Mouse (Mus musculus) embryonic facial prominence, embryonic 13.5 days (tissue): ENCODE data around the gene Mfsd4b5. TPM values are rescaled to one million over a fixed set of nuclear protein-coding genes. Genes with fewer than 3 reads are reported as not detected.
"Not testable (repeated sequence)": the region's sequence is repeated elsewhere in the genome, so short reads cannot be mapped to it uniquely, and the experiment has no call there.

Source experiments
- ATAC-seq: fragments of 200-750 bp; cut with Nextera tagmentation; 2 replicates; pipeline ENCODE4 v1.8.0; 2017; ENCODE audit warnings: low read depth; ENCODE audit not compliant: insufficient number of reproducible peaks, insufficient read depth, low FRiP score, low TSS enrichment
- H3K27ac ChIP-seq: fragments of 300-500 bp; sonication (generic); 2 replicates; pipeline ENCODE4 v1.5.1; 2015; ENCODE audit warnings: moderate library complexity, mild to moderate bottlenecking, inconsistent platforms
- H3K27me3 ChIP-seq: fragments of 300-500 bp; sonication (generic); 2 replicates; pipeline ENCODE4 v1.6.1; 2015; ENCODE audit warnings: mild to moderate bottlenecking, inconsistent platforms
- H3K36me3 ChIP-seq: fragments of 300-500 bp; sonication (generic); 2 replicates; pipeline ENCODE4 v1.6.1; 2015; ENCODE audit warnings: mild to moderate bottlenecking, inconsistent platforms
- H3K4me1 ChIP-seq: fragments of 300-500 bp; sonication (generic); 2 replicates; pipeline ENCODE4 v1.6.1; 2015; ENCODE audit warnings: inconsistent platforms
- H3K4me2 ChIP-seq: fragments of 300-500 bp; sonication (generic); 2 replicates; pipeline ENCODE4 v1.6.1; 2015; ENCODE audit warnings: moderate library complexity, mild to moderate bottlenecking, inconsistent platforms
- H3K4me3 ChIP-seq: fragments of 300-500 bp; sonication (generic); 2 replicates; pipeline ENCODE4 v1.5.1; 2015; ENCODE audit warnings: mild to moderate bottlenecking, inconsistent platforms
- H3K9ac ChIP-seq: fragments of 300-500 bp; sonication (generic); 2 replicates; pipeline ENCODE4 v1.6.1; 2015; ENCODE audit warnings: mild to moderate bottlenecking, inconsistent platforms
- H3K9me3 ChIP-seq: fragments of 300-500 bp; sonication (generic); 2 replicates; pipeline ENCODE4 v1.6.1; 2016; ENCODE audit warnings: inconsistent platforms
- WGBS: fragments of 180-500 bp; shearing (Covaris S2); methylation state at CpG from one replicate; pipeline ENCODE4 v1.1.7; 2015; ENCODE audit warnings: mixed read lengths; 5-methylcytosine and 5-hydroxymethylcytosine counted together
- polyA plus RNA-seq: library from polyadenylated mRNA; unstranded; fragments of >200 nt; fragmentation: Nextera tagmentation; extraction: Ambion mirVana; gene quantifications from 2 replicates; pipeline ENCODE4 v1.2.1, GENCODE M21; 2015

Mfsd4b5 gene
- polyA plus RNA-seq, 1 experiment from 2014 or later, result 0.08 TPM

DNA sequence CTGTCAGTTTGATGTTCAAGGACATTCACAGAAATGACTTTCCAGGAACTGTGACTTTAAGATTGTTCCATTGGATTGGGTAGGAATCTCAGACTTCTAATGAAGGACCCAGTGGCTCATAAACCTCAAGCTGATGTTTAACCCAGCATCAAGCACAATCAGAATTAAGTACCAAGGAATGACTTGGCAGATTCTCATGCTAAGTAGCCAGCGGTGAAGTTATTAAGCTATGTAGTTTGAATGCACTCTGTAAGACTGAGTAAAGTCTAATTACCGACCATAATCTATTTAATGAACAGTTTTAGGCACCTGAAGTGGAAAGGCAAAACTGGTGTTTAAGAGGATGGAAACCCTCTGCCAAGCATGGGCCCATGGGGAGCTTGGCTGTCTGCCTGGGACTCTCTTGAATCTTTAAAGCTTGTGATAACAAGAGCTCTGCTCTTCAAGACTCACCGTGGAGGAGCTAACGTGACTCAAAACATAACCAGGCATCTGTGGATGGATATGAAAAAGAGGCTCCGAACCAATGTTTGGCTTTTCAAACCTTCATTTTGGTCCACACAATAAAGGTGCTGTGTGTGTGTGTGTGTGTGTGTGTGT is 31.9 kb upstream of the Mfsd4b5 start:
- Histone ChIP-seq H3K4me3 (no peak overlapping the region), H3K4me2 (no peak overlapping the region), H3K36me3 (no peaks in the 10 kb centered on the region), H3K27ac (no peak overlapping the region), H3K9ac (no peak overlapping the region), H3K9me3 (no peaks in the 10 kb centered on the region), H3K27me3 (peaks cover 3% of the 10 kb centered on the region), H3K4me1 (peaks cover 10% of the 10 kb centered on the region; the same call in 1 of the 2 replicates)
- ATAC-seq, result no peak
- 88% methylated on average over 5 of the region's 5 CpGs for WGBS

DNA sequence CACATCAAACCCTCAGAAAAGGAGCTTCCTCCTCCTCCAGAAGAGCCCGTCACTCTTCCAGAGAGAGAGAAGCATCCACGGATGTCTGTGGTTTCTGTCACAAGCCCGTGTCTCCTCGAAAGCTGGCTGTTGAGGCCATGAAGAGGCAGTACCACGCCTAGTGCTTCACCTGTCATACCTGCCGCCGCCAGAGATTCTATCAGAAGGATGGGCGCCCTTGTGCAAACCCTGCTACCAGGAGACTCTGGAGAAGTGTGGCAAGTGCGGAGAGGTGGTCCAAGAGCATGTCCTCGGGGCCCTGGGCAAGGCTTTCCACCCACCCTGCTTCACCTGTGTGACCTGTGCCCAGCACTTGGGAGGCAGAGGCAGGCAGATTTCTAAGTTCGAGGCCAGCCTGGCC is 23.1 kb upstream of the Mfsd4b5 start:
- Histone ChIP-seq H3K4me3 (no peak overlapping the region), H3K4me2 (no peak overlapping the region), H3K9me3 (no peaks in the 10 kb centered on the region), H3K27ac (no peak overlapping the region), H3K9ac (no peak overlapping the region), H3K36me3 (no peaks in the 10 kb centered on the region), H3K4me1 (no peaks in the 10 kb centered on the region), H3K27me3 (no peaks in the 10 kb centered on the region)
- 81% methylated on average over 11 of the region's 11 CpGs for WGBS
- ATAC-seq, result no peak

DNA sequence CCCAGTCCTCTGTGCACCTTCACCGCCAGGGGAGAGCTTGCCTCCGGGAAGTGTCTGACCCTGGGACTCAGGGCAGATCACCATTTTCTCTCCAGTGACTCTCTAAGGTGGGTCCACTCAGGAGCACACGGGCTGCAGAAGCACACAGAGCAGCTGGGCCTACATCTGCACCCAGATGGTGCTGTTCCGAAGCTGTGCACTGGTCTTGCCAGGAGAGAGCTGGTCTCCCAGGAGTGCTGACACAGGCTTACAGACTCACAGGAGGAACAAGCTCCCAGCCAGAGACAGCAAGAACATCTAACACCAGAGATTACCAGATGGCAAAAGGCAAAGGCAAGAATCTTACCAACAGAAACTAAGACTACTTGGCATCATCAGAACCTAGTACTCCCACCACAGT is 22.4 kb upstream of the Mfsd4b5 start:
- 83% methylated on average over 4 of the region's 4 CpGs for WGBS
- H3K4me1 ChIP-seq, ATAC-seq, H3K4me2 ChIP-seq, H3K27me3 ChIP-seq, H3K9me3 ChIP-seq, H3K4me3 ChIP-seq, H3K27ac ChIP-seq, H3K36me3 ChIP-seq, H3K9ac ChIP-seq: not testable (repeated sequence)

DNA sequence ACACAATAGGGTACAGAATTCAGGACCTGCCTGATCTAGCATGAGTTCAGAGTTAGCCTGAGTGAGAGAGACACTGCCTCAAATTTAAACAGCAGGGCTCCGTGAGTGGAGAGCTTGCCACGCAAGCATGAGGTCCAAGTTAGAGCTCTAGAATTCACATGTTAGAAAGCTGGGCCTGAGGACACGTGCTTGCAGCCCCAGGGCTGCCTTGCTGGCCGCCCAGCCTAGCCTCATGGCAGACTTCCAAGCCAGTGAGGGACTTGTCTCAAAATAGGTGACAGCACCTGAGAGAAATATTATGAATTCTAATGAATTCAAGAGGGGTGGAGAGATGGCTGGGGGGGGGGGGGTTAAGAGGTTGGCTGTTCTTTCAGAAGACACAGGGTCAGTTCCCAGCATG is 21.5 kb upstream of the Mfsd4b5 start:
- Histone ChIP-seq H3K27ac (no peak overlapping the region), H3K4me2 (no peak overlapping the region), H3K36me3 (no peaks in the 10 kb centered on the region), H3K4me3 (no peak overlapping the region), H3K9ac (no peak overlapping the region), H3K27me3 (no peaks in the 10 kb centered on the region), H3K4me1 (no peaks in the 10 kb centered on the region), H3K9me3 (no peaks in the 10 kb centered on the region)
- 90% methylated on average over 4 of the region's 4 CpGs for WGBS
- no peak for ATAC-seq

DNA sequence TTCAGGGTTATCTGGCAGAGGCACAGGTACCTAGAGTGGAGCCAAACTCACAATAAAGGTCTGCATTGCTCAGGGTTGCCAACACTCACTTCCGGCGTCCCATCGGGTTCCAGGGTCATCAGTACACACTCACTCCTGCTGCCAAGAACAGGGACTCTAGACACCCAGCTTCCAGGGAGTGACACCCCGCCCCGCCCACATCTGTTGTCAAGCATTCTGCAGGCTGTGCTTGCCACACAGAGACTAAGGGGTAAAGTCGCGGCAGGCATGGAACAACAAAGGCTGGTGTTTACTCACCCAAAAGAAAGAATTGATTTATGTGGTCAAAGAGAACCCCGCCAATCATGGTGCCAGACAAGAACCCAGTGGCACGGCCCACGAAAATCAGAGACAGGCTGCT is 20.5 kb upstream of the Mfsd4b5 start:
- no peak for ATAC-seq
- H3K4me2 ChIP-seq, result no peak overlapping the region
- H3K4me1 ChIP-seq, result no peaks in the 10 kb centered on the region
- no peaks in the 10 kb centered on the region for H3K9me3 ChIP-seq
- no peak overlapping the region for H3K9ac ChIP-seq
- 56% methylated on average over 10 of the region's 10 CpGs for WGBS
- H3K4me3 ChIP-seq, result no peak overlapping the region
- H3K36me3 ChIP-seq, result no peaks in the 10 kb centered on the region
- no peaks in the 10 kb centered on the region for H3K27me3 ChIP-seq
- no peak overlapping the region for H3K27ac ChIP-seq

DNA sequence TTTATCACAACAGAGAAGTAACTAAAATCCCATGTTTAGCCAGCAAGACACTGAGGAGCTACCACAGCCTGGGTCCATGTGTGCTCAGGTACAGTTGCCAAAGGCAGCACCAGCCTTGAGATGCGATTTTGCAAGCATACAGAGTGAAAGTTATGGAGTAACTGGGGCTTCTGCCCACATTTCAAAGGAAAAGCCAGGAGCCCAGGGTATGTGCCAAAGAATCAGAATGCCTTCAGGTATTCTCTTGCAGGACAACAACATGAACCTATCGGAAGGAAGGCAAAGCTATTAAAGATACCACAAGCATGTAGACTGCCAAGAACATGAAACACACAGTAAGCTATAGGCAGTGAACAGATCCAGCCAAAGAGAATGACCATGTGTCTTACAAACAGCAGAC is 14.3 kb upstream of the Mfsd4b5 start:
- 88% methylated on average over 2 of the region's 2 CpGs for WGBS
- Histone ChIP-seq H3K4me3 (no peak overlapping the region), H3K9ac (no peak overlapping the region), H3K36me3 (no peaks in the 10 kb centered on the region), H3K4me2 (no peak overlapping the region), H3K4me1 (no peaks in the 10 kb centered on the region), H3K27me3 (no peaks in the 10 kb centered on the region), H3K27ac (no peak overlapping the region), H3K9me3 (no peaks in the 10 kb centered on the region)
- no peak for ATAC-seq

DNA sequence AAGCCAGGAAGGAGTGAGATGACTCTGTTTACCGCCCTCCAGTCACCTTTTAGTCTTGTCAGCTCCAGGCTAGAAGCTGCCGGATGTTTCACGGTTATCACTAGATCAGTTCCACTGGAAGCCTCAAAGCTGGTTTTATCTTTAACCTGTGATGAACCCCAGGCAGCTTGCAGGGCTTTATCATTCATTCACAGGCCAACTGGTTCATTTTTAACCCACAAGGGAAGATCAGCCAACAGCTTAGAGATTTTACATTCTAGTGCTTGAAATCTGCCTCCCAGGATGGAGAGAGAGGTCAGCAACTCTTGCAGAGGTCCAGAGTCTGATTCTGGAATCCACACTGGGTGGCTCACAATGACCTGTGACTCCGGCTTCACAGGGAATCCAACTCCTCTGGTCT is 4.7 kb upstream of the Mfsd4b5 start:
- Histone ChIP-seq H3K9ac (no peak overlapping the region), H3K36me3 (no peaks in the 10 kb centered on the region), H3K9me3 (no peaks in the 10 kb centered on the region), H3K27me3 (no peaks in the 10 kb centered on the region), H3K4me3 (no peak overlapping the region), H3K4me2 (no peak overlapping the region), H3K27ac (no peak overlapping the region), H3K4me1 (no peaks in the 10 kb centered on the region)
- ATAC-seq, result no peak
- 49% methylated on average over 4 of the region's 4 CpGs for WGBS

DNA sequence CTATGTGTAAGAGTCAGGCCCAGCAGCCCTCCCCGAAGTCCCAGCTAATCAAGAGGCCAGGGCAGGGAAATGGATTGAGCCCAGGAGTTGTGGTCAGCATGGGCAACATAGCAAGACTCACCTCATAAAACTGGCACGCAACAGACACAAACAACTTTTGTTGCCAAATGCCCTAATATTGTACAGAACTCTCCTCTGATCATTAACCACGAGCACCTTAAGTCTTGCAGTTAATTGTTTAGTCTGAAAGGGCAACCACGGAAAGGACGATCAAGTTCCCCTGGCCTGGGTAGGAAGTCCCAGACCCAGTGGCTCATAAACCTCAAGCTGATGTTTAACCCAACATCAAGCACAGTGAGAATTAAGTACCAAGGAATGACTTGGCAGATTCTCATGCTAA is 3.8 kb downstream of the Mfsd4b5 start:
- peaks cover 7% of the 10 kb centered on the region for H3K9me3 ChIP-seq
- ATAC-seq, result no peak
- no peaks in the 10 kb centered on the region for H3K36me3 ChIP-seq
- no peaks in the 10 kb centered on the region for H3K4me1 ChIP-seq
- H3K4me3 ChIP-seq, result no peak overlapping the region
- no peak overlapping the region for H3K4me2 ChIP-seq
- no peak overlapping the region for H3K9ac ChIP-seq
- WGBS, result 69% methylated on average over 5 of the region's 5 CpGs
- H3K27ac ChIP-seq, result no peak overlapping the region
- H3K27me3 ChIP-seq, result no peaks in the 10 kb centered on the region

DNA sequence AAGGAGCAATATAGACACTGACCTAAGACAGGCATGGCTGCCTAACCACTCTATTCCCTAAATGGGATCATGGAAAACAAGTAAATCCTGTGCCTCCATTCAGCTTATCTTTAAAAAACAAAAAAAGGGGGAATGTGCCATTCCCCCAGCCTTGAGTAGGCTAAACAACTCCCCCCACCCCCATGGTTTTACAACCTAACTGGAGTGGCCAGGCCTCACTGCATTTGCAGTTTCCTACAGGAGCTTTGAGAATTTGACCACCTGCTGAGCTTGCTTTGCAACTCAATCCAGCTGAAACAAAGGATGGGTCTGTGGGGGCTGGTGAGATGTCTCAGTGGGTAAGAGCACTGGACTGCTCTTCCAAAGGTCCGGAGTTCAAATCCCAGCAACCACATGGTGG is 8.2 kb downstream of the Mfsd4b5 start:
- WGBS, result 85% methylated on average over 1 of the region's 1 CpGs
- ATAC-seq, result no peak
- H3K4me3 ChIP-seq, result no peak overlapping the region
- H3K36me3 ChIP-seq, result no peaks in the 10 kb centered on the region
- H3K27me3 ChIP-seq, result no peaks in the 10 kb centered on the region
- no peaks in the 10 kb centered on the region for H3K4me1 ChIP-seq
- H3K9ac ChIP-seq, result no peak overlapping the region
- no peak overlapping the region for H3K27ac ChIP-seq
- no peak overlapping the region for H3K4me2 ChIP-seq
- H3K9me3 ChIP-seq, result peaks cover 8% of the 10 kb centered on the region

DNA sequence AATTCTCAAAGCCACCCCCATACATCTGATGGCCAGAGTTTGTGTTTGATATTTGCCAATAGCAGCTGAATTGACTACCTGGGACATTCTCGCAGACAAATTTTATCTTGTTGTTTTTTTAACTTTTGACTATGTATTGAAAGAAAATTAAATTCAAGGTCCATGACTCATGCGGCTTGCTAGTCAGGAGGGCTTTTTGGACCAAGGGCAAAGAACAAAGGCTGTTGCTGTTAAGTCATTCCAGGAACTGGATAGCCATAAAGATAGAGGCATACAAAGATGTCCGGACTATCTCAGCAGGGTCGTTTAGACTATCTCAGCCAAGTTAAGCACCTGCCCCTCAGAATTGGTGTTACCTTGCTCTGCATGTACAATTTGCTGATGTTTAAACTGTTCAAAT is 9.1 kb downstream of the Mfsd4b5 start:
- no peaks in the 10 kb centered on the region for H3K27me3 ChIP-seq
- H3K4me1 ChIP-seq, result no peaks in the 10 kb centered on the region
- WGBS, result 92% methylated on average over 4 of the region's 4 CpGs
- no peak for ATAC-seq
- H3K36me3 ChIP-seq, result no peaks in the 10 kb centered on the region
- H3K4me2 ChIP-seq, result no peak overlapping the region
- H3K27ac ChIP-seq, result no peak overlapping the region
- peaks cover 8% of the 10 kb centered on the region for H3K9me3 ChIP-seq
- no peak overlapping the region for H3K9ac ChIP-seq
- H3K4me3 ChIP-seq, result no peak overlapping the region

DNA sequence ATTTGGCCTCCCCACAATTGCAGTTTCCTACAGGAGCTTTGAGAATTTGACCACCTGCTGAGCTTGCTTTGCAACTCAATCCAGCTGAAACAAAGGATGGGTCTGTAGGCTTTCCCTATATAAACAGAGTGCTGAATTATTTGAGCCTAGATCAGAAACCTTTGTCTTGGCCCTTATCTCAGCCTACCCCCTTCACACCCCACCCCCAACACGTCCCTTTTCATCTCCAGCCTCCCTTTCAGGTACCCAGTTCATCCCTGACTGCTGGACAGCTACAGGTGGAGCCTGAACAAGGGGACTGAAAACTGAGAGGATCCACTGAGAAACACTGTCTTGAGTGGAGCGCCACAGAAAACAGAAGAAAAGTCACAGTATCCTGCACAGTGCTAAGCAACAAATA is 10.7 kb downstream of the Mfsd4b5 start:
- Histone ChIP-seq H3K4me1 (no peaks in the 10 kb centered on the region), H3K27me3 (no peaks in the 10 kb centered on the region), H3K36me3 (no peaks in the 10 kb centered on the region), H3K27ac (no peak overlapping the region), H3K4me3 (no peak overlapping the region), H3K9me3 (peaks cover 8% of the 10 kb centered on the region), H3K9ac (no peak overlapping the region), H3K4me2 (no peak overlapping the region)
- WGBS, result 35% methylated on average over 2 of the region's 2 CpGs
- ATAC-seq, result no peak

DNA sequence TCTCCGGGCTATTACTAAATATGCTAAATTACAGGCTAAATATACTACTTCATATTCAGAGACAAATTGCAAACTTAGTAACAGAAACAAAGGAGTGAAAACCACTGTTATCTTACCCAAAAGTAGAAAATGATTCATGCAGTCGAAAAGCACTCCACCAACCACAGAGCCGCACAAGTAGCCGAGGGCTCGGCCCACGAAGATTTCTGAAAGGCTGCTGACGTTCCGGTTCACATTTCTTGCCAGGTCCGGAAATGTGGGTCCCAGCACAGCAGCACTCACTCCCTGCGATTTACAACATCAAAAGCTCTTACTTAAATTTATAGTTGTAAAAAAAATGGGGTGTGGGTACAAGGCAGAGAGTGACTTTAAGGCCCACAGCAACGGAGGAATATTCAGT is 11.5 kb downstream of the Mfsd4b5 start:
- H3K36me3 ChIP-seq, result no peaks in the 10 kb centered on the region
- H3K9ac ChIP-seq, result no peak overlapping the region
- no peak overlapping the region for H3K4me3 ChIP-seq
- H3K4me1 ChIP-seq, result no peaks in the 10 kb centered on the region
- ATAC-seq, result no peak
- H3K9me3 ChIP-seq, result peaks cover 8% of the 10 kb centered on the region
- WGBS, result 58% methylated on average over 11 of the region's 11 CpGs
- no peaks in the 10 kb centered on the region for H3K27me3 ChIP-seq
- no peak overlapping the region for H3K4me2 ChIP-seq
- H3K27ac ChIP-seq, result no peak overlapping the region

DNA sequence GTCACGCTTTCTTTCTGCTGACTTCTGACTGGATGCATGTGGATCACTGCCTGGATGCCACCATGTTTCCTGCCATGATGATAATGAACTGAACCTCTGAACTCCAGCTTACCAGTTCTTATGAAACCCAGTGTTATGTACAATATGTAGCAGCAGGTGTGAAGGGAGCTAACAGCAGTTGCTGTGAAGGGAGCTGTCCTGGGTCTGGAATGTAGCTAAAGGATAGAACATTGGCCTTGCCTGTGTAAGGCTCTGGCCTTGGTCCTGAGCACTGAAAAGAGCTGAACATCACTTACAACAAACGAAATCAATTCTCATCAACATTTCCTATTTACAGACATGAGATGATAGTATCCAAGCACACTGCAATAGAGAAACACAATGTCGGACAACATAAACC is 18.9 kb downstream of the Mfsd4b5 start:
- Histone ChIP-seq H3K4me2 (no peak overlapping the region), H3K4me3 (no peak overlapping the region), H3K27me3 (no peaks in the 10 kb centered on the region), H3K4me1 (no peaks in the 10 kb centered on the region), H3K9me3 (no peaks in the 10 kb centered on the region), H3K9ac (no peak overlapping the region), H3K36me3 (no peaks in the 10 kb centered on the region), H3K27ac (no peak overlapping the region)
- ATAC-seq, result 0 out of 2 replicates have a peak, but pooled peaks have one; percentile 48
- 81% methylated on average over 3 of the region's 3 CpGs for WGBS
